Mouse (Mus musculus): ENCODE data around the gene Ttc7.
"Not testable (repeated sequence)": the region's sequence is repeated elsewhere in the genome, so short reads cannot be mapped to it uniquely, and the experiment has no call there.

Gene Ttc7

DNA sequence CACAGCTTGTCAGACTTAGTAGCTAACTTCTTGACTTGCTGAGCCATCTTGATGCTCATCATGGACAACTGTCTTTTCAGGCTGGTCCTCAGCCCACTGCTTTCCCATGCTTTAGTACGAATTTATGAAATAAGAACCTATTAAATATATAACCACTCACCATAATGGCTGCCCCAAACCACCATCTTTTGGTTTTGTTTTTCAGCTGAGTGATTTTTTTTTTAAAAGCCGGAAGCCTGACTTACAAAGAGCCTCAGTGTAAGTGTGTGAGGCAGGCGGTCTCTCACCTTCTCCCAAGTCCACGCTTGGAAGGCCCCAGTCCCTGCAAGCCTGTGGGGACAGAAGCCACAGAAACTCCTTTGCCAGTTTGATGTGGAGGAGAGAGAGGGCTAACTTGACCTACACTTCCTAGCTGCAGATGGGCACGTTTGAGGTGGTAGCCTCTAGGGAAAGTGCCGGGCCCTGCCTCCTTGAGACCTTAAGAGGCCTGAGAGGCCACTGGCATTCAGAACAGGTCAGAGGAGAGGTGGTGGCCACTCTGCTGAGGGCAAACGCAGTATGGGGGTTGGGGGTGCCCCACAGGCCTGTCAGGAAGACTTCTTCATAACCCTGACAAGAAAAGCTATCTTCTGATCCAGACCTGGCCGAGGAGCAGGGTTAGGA is 3.9 kb downstream of the Ttc7 start:
- ATAC-seq (ENCODE audit: low TSS enrichment), result no peak

GRCm38 (mm10) chr17:87287197-87287777 is 4.6 kb downstream of the Ttc7 start:
- no peak for ATAC-seq (ENCODE audit: low TSS enrichment)

DNA sequence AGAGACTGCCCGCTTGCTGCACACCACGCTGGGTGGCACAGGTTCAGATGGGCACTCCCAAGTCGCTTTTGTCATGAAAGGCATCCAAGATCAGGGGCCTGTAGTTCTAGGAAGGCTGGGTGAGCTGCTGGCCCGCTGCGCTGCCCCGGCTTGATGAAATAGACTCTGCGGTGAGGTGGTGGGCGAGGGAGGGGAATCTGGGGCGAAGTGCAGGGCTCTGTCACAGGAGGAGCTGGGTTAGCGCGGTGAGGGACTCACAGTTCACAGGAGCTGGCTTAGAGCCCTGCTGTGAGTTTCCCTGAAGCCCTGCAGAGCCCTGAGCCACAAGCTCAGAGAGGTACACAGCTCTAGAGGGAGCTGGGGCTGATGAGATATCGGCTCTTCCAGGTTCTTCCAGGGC is 5.4 kb downstream of the Ttc7 start:
- ATAC-seq (ENCODE audit: low TSS enrichment), result no peak

DNA sequence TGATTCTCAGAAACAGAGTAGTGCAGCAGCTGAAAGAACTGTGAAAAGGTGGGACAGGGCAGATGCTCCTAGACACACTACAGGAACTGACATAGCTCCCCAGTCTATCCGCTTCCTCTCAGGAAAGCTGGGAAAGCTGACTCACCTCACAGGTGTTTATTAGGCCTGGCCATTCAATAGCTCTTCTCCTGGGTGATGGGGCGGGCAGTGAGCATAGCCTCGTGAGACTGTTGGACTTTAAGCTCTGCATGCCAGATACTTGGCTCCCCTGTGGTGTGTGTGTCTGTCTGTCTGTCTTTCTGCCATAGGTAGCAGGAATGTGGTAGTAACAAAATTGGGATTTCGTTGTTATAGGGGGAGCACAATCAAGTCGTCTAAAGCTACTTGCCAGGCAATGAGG is 6.7 kb downstream of the Ttc7 start:
- no peak for ATAC-seq (ENCODE audit: low TSS enrichment)

GRCm38 (mm10) chr17:87291037-87291436 is 8.4 kb downstream of the Ttc7 start:
- ATAC-seq (ENCODE audit: low TSS enrichment), result no peak

- ATAC-seq (ENCODE audit: low TSS enrichment), result no peak
Observed at GRCm38 (mm10) chr17:87291782-87292181, 9.1 kb downstream of the Ttc7 start.

GRCm38 (mm10) chr17:87293125-87293524 is 10.4 kb downstream of the Ttc7 start:
- no peak for ATAC-seq (ENCODE audit: low TSS enrichment)

GRCm38 (mm10) chr17:87295738-87296137 is 13.1 kb downstream of the Ttc7 start:
- no peak for ATAC-seq (ENCODE audit: low TSS enrichment)

- ATAC-seq (ENCODE audit: low TSS enrichment), result not testable (repeated sequence)
Observed at GRCm38 (mm10) chr17:87296701-87297100, 14.0 kb downstream of the Ttc7 start.

- ATAC-seq (ENCODE audit: low TSS enrichment), result no peak
Observed at GRCm38 (mm10) chr17:87298944-87299343, 16.3 kb downstream of the Ttc7 start.

- ATAC-seq (ENCODE audit: low TSS enrichment), result no peak
Observed at GRCm38 (mm10) chr17:87300340-87300739, 17.7 kb downstream of the Ttc7 start.

DNA sequence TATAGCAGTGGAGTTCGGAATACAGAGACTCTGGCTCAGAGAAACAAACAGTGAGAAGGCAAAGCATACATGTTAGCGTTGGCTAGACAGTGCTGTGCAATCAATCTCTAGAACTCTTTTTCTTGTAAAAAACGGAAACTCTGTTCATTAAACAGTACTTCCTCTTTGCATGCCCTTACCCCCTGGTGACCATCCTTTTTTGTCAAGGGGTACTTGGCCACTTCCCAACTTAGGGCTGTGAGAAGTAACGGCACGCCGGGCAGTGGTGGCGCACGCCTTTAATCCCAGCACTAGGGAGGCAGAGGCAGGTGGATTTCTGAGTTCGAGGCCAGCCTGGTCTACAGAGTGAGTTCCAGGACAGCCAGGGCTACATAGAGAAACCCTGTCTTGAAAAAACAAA is 18.9 kb downstream of the Ttc7 start:
- ATAC-seq (ENCODE audit: low TSS enrichment), result not testable (repeated sequence)

DNA sequence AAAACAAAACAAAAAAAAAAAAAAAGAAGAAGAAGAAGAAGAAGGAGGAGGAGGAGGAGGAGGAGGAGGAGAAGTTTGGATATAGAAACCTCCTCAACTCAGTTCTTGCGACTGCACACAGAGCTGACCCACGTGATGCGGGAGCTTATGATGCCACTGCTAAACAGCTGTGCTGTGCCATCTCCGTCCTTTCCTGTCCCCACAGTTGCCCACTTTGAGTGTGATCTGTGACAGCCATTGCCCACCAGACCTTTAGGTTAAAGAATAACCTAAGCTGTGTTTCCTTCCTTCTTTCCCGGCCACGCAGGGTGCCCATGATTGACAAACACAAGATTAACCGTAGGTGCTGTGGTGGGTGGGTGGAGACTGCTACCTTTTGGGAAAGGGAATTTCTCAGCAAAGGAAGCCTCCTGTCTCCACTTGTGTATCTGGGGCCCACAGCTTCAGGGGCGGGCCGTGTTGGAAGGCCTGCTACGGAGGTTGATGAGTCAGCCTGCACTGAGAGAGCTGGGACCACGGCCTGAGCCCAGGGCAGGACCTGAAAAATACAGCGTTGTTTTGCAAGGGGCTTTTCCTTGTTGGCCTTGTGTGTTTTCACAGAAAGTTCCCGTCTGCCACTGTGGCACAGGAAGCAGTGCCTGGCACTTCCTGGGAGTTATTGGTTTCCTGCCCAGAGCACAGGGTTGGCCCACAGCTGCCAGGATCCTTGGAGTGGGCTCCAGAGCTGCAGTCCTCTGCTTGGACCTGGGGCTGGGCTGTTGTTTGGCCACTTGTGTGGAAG is 19.5 kb downstream of the Ttc7 start:
- no peak for ATAC-seq (ENCODE audit: low TSS enrichment)

- ATAC-seq (ENCODE audit: low TSS enrichment), result no peak
Observed at GRCm38 (mm10) chr17:87304151-87304894, 21.6 kb downstream of the Ttc7 start.

DNA sequence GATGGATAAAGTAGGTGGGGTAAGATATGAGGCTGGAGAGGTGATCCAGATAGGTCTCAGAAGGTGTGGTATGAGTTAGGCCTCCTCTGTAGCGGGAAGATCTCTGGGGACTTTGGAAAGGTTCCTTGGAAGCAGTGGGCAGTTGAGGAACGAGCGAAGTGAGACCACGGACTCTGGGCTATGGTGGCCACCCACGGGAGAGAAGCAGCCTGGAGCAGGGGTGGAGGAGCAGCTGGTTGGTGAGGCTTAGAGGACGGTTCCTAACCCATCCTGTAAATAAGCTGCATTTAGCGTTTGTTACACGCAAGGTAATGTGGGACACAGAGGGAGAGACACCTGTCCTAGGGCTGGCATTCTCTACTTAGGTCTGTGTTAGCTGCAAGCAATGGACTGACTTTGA is 22.4 kb downstream of the Ttc7 start:
- peak; percentile 53; the same call in 1 of the 2 replicates for ATAC-seq (ENCODE audit: low TSS enrichment)

- ATAC-seq (ENCODE audit: low TSS enrichment), result no peak
Observed at GRCm38 (mm10) chr17:87306746-87307145, 24.1 kb downstream of the Ttc7 start.

DNA sequence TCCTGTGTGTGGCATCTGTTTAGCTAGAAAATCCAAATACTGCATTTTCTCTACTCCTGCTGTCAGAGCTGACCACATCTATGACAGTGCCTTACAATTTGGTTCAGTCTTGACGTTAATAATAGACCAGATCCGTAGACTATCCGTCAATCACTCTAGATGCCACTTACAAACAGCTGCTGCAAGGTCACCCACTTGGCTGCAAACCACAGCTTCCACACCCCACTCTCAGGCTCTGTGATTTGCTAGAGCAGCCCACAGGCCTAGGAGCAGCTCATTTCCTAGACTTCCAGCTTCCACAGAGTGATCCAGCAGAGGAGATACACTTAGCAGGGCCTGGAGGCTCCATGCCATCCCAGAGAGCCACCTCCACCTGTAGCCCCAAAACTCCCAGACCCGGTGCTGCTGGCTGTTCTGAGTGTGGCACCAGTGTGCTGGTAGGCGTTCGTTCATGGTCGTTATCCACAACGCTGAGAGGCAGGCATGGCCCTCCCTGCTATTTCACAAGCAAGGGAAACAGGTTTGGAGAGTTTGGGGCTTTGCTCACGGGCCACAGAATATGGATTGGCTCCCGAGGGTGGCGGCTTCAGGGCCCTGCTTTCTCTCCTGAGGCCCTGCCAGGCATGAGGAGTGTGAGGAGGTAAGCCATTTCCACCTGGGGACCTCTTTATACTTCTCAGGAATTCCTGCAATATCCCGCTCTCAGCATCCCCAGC is 26.5 kb downstream of the Ttc7 start:
- no peak for ATAC-seq (ENCODE audit: low TSS enrichment)

GRCm38 (mm10) chr17:87310497-87310896 is 27.8 kb downstream of the Ttc7 start:
- no peak for ATAC-seq (ENCODE audit: low TSS enrichment)

DNA sequence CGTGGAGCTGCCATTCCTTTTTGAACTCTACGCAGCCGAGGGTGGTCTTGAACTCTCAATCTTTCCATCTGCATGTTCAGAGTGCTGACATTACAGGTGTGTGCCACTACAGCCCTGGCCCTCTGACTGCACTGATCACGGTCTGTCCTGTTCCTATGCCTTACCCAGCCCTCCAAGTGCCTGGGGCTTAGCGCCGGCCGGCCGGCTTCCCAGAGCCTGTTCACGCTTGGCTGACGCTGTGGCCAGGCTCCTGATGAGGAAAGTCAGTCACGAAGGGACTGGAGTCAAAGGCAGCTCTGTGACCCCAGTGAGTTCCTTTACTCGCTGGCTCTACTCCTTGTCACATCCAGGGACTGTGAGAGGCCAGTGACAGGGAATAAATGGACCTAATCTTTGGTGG is 29.7 kb downstream of the Ttc7 start:
- no peak for ATAC-seq (ENCODE audit: low TSS enrichment)

- no peak for ATAC-seq (ENCODE audit: low TSS enrichment)
Observed at GRCm38 (mm10) chr17:87312924-87313870, 30.5 kb downstream of the Ttc7 start.

DNA sequence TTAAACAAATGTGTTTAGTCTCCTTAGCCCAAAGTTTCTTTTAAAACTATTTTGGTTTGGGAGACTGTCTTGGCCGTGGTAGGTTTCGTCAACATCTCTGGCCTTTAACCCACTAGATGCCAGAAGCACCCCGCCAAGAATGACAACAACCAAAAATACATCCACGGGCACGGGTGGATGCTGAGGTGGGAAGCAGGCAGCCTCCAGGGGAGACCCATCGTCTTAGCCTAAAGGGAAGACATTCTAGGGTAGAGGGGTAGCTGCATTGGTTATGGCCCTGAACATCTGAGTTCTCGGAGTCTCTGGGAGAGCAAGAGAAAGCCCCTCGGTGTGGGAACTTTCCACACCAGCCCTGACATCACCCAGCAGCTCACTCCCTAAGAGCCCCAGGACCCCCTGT is 31.4 kb downstream of the Ttc7 start:
- no peak for ATAC-seq (ENCODE audit: low TSS enrichment)
